Mouse (Mus musculus) T-helper 17 cell (primary cell): ENCODE data around the gene Mdh2.

Experiments
- in situ Hi-C, 2 experiments: fragments of 300-600 bp; cut with MboI, MseI; formaldehyde crosslinking; loops; 1 replicate in 1 of 2; 2 replicates in 1 of 2; pipeline ENCODE4 v1.15.1; 2025; ENCODE audit warnings: high pct_unique_total_duplicates in 2 of 2

Gene Mdh2

DNA sequence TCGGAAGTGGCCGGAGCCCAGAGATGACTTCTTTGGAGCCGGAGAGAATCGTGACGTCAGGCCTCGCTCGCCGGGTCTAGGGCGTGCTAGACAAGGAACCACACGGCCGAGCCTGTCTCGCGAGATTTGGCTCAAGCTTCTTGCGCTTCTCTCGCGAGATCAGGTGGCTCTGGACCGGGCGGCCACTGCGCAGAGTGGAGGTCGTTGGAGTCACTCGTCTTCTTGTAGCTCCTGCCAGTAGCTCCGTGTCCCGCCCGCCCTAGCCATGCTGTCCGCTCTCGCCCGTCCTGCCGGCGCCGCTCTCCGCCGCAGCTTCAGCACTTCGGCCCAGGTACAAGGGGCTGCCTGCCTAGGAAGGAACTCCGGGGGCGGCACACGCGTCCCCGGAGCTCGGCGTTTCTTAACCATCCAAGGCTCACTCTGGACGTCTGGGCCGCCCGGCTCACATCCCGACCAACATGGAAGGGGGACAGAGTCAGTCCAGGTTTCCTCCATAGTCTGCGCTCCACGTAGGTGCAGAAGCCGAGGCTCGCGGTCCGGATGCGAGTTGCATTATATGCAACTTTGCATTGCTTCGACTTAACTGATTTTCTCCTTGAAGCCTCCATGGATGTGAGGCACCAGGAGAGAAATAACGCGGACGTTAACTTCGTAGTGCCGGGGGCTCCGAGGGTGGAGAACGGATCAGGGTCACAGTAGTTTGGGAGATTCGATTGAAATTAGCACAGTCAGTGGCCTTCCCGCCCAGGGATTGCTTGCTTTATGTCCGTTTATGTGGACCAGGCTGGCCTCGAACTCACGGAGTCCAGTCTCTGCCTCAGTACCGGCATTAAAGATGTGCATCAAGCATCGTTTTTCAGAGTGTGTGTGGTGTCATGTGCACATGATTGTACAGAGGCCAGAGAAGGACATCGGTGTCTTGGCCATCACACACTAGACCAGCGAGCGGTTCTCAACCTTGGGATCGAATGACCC lies at the start of gene Mdh2:
Gene Mdh2 (plus strand): TSS at position 10 of the 975 bp plus-strand sequence.
- in situ Hi-C loops = loop anchor here in 1 of 2 experiments (5.0 kb wide), 1 partner anchor 231 kb away; the partner anchor contains the start of gene Hip1

DNA sequence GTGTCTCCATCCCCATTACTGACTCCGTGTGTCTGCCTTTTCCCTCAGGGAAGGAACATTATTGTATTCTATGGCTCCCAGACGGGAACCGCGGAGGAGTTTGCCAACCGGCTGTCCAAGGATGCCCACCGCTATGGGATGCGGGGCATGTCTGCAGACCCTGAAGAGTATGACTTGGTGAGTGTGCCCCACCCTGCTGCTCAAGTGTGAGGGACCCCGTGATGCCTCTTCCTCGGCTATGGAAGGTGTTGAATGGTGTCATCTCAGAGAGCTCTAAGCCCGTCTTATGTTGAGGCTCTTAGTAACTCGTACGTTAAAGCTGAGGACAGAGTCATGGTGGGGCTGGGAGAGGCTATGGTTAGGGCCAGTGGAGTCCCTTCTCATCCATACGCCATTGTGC lies 48.9 kb upstream of the Mdh2 start:
- in situ Hi-C loops = no loop called here

DNA sequence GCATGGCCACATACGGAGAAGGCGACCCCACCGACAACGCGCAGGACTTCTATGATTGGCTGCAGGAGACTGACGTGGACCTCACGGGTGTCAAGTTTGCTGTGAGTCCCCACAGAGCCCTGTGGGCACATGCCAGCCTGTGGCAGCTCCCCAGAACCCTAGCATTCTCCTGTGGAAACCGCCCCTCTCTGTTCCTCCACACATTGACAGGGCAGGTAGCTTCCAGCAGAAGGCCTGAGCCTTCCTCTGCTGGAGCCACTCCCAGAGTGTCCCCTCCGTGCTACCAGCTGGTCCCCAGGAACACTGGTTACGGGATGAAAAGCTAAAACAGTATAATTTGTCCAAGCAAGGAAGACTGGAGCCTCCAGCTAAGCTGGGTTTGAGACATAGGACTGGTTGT lies 48.0 kb upstream of the Mdh2 start:
- in situ Hi-C loops = no loop called here

DNA sequence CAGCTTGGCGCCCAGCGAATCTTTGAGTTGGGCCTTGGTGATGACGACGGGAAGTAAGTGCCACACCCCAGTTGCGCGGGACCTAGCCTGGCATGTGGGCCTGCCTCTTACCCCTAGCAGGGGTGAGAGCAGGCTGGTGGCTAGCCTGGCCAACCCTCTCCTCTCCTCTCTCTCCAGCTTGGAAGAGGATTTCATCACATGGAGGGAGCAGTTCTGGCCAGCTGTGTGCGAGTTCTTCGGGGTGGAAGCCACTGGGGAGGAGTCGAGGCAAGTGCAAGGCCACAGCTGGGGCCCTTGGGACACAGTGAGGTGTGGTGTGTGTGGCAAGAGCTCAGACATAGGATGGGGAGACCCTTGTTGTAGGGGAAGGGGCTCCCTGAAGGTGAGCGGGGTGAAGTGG lies 47.4 kb upstream of the Mdh2 start:
- in situ Hi-C loops = no loop called here

DNA sequence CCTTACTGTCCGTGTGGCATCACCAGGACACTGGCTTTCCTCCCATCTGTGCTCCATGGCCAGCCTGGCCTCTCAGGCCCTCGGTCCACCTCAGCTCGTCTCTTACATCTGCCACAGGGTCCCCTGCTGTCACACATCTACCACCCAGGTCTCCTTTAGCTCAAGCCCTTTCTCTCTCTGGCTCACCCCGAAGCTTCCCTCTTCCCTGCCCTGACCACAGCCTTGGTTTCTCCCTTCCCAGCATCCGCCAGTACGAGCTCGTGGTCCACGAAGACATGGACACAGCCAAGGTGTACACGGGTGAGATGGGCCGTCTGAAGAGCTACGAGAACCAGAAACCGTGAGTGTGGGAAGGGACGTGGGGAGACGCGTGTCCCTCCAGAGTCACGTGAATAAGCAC lies 47.0 kb upstream of the Mdh2 start:
- in situ Hi-C loops = no loop called here

DNA sequence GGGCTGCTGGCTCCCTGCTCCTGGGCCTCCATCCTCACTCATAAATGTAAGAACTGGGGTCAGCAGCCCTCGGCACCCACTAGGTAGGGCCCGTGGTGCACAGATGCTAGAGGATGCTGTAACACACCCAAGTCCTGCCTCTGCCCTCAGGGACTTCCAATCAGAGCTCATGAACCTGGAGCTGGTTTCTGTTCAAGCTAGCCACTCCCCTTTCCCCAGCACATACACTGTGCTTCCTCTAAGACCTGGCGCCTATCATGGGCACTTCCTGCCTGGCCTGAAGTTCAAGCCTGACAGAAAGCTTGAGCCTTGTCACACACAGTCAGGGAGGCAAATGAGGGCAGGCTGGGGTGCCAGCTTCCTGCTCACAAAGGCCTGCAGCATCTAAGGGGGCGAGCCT lies 45.2 kb upstream of the Mdh2 start:
- in situ Hi-C loops = no loop called here

DNA sequence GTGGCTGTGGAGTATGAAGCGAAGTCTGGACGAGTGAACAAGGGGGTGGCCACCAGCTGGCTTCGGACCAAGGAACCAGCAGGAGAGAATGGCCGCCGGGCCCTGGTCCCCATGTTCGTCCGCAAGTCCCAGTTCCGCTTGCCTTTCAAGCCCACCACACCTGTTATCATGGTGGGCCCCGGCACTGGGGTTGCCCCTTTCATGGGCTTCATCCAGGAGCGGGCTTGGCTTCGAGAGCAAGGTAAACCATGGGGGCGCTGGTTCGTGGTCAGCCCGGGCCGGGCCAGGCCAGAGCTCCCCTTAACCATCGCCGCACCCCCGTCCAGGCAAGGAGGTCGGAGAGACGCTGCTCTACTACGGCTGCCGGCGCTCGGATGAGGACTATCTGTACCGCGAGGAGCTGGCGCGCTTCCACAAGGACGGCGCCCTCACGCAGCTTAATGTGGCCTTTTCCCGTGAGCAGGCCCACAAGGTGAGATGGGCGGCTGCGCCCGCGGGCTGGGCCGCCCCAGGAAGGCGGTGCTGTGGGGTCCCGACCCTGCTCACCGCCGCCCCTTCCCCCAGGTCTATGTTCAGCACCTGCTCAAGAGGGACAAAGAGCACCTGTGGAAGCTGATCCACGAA lies 44.1 kb upstream of the Mdh2 start:
- in situ Hi-C loops = no loop called here

DNA sequence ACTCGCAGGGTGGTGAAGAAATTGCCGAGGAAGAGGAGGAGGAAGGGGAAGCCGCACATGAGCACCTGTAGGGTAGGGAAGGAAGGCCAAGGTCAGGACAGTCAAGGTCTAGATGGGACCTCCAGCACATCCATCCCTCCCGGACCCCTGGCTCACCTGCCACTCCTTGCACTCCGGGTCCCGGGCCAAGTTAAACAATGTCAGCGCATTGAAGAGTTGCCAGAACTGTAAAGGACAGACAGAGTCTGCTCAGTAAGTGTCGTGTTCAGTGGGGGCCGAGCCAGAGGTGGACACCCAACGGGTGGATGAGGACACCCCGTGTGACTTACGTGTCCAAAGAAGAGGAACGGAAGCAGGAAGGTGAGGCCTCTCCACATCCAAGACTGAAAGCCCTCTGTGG lies 42.5 kb upstream of the Mdh2 start:
- in situ Hi-C loops = no loop called here

DNA sequence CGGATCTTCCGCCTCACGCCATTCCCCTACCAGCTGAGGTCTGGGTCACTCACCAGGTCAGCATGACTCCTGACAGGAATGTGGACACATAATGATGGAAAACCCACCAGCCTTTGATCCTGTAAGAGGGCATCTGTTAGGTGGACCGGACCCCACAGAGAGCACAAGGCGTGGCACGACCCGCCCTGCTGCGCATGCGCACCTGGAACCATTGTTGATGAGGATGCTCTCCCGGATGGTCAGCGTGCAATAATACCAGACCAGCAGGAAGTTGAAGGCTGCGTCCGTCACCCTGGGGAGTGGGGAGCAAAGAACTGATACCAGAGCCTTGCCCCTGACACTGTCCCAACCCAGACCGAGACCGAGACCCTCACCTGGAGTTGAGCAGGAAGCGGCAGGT lies 41.7 kb upstream of the Mdh2 start:
- in situ Hi-C loops = no loop called here

DNA sequence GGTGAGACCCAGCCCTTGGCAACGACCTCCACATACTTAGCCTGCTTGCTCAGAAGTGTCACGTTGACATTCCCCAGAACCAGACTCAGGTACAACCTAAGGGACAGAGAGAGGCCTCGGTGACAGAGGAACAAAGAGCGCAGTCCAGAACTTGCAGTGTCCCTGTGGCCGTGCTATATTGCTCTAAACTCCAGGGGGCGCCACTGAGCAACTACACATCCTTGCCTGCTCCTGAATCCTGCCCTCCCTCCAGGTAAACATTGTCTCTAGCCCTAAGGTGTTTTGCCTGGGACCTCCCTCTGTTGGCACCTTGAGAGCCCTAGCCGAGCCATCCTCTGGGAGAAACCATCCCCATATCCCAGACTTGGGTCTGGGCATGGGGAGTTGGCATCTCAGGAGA lies 41.1 kb upstream of the Mdh2 start:
- in situ Hi-C loops = no loop called here

DNA sequence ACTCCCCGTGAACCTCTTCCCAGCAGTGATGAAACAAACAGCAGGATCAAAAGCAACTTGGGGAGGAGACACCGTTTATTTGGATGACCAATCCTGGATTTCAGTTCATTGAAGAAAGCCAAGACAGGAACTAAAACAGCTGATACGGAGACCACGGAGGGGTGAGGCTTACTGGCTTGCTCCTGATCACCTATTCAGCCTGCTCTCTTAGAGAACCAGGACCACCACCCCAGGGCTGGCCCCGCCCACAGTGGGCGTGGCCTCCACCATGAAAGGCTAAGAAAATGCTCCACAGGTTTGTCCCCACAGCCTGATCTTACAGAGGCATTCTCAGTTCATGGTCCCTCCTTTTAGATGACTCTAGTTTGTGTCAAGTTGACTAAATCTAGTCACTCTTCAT lies 40.0 kb upstream of the Mdh2 start:
- in situ Hi-C loops = no loop called here

DNA sequence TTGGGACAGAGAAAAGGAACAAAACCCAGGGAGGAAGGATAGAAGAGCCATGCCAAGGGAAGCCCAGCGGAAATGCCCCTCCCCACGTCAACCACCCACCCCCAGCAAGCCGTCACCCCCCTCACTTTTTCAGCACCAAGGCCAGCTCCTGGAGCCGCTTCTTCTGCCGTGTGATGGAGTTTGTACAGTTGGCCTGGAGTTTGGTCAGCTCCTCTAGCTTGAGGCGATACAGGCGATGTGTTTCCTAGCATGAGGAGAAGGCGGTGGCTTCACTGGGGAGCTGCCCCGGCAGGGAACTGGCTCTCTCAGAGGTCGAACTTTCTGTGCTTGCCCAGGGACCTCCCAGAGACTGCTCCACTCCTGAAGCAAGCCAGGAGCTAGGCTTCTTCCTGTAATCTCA lies 36.1 kb upstream of the Mdh2 start:
- in situ Hi-C loops = no loop called here

DNA sequence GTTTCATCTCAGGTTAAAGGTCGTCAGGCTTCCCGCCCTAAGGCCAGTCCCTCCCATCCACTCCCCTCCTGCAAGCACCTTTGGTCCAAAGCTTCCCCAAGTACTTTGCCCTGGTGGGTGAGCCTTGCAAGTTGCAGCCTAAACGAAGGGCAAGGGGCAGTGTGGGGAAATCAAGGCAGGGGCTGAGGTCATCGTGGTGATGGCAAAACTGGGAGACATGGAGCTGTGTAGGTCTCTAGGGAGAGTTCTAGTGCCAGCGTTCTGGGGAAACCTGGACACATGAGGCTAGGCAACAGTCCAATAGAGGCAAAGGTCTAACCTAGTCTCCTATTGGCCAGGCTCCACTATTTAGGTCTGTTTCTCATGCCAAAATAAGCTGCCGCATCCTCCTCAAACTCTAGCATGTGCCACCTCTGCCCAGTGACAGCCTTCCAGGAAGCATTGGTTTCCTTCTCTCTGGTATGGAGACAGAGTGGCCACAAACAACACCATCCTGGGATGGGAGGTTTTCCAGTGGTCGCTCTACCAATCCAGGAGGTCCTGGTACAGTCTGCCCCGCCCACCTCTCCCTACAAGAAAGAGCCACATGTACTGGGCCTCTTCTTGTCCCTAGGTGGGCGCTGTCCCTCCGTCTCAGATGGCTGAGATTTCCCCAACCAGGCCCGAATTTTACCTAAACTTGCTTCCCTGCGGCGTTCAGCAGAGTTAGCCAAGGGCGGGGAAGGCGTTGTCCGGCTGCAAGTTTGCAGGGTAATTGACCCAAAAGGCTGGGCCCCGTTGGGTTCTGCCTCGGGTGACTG lies 35.1 kb upstream of the Mdh2 start:
- in situ Hi-C loops = no loop called here

DNA sequence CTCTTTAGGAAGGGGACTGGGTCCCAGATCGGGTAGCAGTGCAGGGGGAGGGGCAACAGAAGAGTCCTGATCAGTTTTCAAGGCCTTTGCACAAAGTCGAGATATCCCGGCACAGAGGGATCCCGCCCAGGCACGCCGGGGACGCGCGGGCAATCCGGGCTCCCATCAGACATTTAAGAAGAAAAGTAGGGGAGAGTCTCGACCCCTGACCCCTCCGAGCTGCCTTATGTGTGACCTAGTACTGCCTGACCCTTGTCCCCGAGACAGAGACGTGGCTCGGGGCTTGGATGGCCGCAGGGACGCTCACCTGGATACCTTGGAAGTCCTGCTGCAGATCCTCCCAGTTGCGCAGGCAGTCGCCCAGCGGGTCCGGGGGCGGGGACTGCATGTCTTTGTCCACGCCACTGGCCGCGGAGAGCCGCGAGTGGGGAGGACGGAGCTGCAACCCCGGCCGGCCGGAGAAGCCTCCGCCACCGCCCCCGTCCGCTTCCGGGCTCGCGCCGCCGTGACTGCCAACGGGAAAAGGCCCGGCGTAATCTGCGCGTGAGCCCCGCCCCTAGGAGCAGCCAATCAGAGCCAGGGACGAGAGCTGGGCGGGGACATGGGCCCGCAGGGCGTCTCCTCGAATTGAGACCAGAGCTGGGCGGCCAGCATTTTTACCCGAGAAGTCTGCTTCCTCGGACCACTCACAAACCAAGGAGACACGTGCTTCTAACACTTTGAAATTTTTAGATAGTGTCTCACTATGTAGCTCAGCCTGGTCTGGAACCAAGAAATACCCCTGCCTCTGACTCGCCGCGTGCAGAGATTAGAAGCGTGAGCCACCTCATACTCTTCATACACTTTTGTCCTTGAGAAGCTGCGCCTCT lies 34.3 kb upstream of the Mdh2 start, which contains the start of gene Tmem120a:
Gene Tmem120a (minus strand): TSS at position 708 of the 869 bp plus-strand sequence.
- in situ Hi-C loops = no loop called here

DNA sequence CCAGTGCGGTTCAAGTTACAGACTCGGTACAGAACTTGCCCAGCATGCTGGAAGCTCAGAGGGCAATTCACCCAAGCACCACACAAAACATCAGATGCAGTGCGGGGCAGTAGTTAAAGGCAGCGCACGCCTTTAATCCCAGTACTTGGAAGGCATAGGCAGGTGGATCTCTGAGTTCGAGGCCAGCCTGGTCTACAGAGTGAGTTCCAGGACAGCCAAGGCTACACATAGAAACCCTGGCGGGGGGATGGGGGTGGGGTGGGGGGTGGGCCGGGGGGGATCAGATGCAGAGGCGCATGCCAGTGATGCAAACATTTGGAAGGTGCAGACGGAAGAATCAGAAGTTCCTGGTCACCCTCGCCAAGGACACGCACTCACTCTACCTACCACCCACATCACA lies 33.5 kb upstream of the Mdh2 start:
- in situ Hi-C loops = no loop called here

DNA sequence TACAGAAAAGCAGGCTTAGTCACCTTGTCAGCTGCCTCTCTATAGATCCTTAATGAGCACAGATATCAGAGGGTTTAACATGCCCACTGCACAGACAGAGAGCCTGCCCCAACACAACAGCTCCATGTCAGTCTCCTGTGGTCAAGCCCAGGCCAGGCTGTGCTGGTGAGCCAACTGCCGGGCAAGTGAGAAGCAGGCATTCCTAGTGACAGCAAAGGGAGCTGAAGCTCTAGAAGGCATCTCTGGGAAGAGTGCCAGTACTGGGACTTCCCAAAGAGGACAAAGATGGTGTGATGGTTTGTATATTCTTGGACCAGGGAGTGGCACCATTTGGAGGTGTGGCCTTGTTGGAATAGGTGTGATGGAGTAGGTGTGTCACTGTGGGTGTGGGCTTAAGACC lies 27.2 kb upstream of the Mdh2 start:
- in situ Hi-C loops = loop anchor here in 1 of 2 experiments (10.0 kb wide), 1 partner anchor 346 kb away; no protein-coding TSS in a partner anchor

DNA sequence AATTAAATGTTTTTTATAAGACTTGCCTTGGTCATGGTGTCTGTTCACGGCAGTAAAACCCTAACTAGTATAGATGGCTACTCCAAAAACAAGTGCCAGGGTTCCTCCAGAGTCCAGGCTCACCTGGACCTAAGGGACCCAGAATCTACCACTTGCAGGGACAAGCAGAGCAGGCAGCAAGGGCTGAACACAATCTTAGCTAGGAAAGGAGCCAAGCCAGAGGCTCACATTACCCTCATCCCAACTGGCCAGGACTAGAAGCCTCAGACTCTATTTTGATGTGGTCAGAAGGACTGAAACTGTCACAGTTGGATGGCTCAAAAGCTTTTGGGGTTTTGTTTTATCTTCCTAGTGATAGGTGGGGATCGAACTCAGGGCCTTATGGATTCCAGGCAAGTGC lies 26.7 kb upstream of the Mdh2 start:
- in situ Hi-C loops = loop anchor here in 1 of 2 experiments (10.0 kb wide), 1 partner anchor 347 kb away; no protein-coding TSS in a partner anchor

DNA sequence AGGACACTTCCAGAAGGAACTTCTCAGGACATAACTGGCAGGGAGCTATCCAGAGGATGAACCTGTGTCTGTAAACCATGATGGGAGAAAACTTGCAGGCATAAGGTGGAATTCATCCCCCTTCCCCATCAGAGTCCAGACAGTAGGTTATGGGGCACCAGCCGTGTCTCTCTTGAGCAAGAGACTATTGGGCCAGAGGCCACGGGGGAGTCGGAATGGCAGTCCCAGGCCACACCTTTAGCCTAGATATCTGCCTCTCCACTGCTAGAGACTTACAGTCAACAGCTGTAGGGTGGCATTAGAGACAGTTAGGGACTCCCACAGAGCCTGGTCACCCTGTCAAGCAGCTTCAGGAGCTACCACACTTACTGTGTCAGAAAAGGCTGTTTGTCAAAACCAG lies 16.4 kb upstream of the Mdh2 start:
- in situ Hi-C loops = loop anchor here in 1 of 2 experiments (5.0 kb wide), 1 partner anchor 145 kb away; no protein-coding TSS in a partner anchor

DNA sequence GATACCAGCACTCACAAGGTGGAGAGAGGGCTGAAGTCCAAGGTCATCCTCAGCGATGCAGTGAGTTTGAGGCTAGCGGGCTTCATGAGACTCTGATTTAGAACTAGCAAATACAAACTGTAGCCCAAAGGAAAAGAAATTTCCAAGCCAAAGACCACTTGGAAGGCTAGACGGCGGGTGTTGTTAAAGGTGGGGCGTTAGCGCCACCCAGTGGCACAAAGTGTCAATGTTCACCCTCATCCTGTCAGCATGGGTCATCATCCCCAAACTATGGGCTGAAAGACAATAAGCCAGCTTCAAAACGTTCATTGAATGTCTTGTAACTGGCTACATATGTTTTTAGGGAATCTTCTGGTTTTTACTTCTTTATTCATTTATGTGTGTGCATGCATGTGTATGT lies 14.8 kb upstream of the Mdh2 start:
- in situ Hi-C loops = loop anchor here in 1 of 2 experiments (5.0 kb wide), 1 partner anchor 146 kb away; no protein-coding TSS in a partner anchor

DNA sequence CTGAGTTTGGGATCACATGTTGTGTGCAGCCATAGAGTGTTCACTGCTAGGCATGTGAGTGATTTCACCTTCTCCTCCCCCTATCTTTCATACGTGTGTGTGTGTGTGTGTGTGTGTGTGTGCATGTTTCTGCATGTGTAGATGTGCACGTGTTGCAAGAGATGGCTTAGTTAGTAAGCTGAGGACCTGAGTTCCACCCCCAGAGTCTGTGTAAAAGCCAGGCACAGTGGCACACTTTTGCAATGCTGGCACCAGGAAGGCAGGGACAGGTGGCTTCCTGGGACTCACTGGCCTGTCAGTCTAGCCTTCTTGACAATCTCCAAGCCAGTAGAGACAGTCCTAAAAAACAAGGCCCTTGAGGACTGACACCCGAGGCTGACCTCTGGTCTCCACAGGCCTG lies 13.3 kb upstream of the Mdh2 start:
- in situ Hi-C loops = loop anchor here (5.0 kb wide), 1 partner anchor 148 kb away; no protein-coding TSS in a partner anchor

DNA sequence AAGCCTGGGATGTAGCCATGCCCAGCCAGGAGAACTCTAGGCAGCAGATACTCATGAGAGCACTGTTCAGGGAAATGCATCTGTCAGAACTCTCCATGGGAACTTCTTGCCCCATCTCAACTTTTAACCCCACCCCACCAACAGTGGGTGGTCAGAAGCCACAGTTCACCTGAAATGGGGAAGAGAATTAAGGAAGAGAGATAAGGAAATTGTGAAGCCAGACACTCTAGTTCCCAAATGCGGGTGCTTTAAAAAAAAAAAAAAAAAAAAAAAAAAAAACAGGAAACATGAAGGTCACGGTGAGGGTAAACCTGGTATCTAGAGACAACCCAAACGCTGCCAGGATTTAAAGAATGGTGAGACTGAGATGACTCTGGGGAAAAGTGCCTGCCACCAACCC lies 5.8 kb upstream of the Mdh2 start:
- in situ Hi-C loops = no loop called here
